Mouse (Mus musculus): ENCODE data around the gene Trim23. TPM values are rescaled to one million over a fixed set of nuclear protein-coding genes. Genes with fewer than 3 reads are reported as not detected.
"Not testable (repeated sequence)": the region's sequence is repeated elsewhere in the genome, so short reads cannot be mapped to it uniquely, and the experiment has no call there.

Gene Trim23
- polyA plus RNA-seq (2017; shearing (Covaris generic)) = 10 to 100 TPM; 19.4 to 25.5 TPM

GRCm38 (mm10) chr13:104178650-104179121 is at the start of gene Trim23:
Gene Trim23, plus strand, starts transcription at chr13:104178797.
- peak; percentile 95 for ATAC-seq

GRCm38 (mm10) chr13:104132561-104132960 is 46.0 kb upstream of the Trim23 start:
- ATAC-seq = no peak

DNA sequence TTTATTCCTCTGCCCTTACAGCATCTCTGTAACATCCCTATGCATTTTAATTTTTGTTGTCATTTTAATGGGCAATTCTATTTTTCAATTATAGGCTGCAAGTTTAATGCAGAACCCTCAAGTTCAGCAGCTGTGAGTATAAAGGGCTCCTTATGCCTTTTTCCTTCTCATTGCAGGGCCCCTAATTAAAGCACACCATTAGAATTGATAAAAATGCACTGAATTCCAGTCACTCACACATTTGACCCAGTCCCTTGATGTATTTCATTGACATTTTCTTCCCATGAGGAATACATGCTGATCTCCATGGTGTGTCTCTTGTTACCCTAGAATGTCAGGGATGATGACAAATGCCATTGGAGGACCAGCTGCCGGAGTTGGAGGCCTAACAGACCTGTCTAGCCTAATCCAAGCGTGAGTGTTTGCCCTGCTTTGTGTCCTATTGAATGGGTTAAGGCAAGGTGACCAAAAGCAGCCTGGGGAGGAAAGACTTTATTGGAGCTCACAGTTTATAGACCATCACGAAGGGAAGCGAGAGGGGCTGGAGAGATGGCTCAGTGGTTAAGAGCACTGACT is 44.0 kb upstream of the Trim23 start:
- no peak for ATAC-seq

DNA sequence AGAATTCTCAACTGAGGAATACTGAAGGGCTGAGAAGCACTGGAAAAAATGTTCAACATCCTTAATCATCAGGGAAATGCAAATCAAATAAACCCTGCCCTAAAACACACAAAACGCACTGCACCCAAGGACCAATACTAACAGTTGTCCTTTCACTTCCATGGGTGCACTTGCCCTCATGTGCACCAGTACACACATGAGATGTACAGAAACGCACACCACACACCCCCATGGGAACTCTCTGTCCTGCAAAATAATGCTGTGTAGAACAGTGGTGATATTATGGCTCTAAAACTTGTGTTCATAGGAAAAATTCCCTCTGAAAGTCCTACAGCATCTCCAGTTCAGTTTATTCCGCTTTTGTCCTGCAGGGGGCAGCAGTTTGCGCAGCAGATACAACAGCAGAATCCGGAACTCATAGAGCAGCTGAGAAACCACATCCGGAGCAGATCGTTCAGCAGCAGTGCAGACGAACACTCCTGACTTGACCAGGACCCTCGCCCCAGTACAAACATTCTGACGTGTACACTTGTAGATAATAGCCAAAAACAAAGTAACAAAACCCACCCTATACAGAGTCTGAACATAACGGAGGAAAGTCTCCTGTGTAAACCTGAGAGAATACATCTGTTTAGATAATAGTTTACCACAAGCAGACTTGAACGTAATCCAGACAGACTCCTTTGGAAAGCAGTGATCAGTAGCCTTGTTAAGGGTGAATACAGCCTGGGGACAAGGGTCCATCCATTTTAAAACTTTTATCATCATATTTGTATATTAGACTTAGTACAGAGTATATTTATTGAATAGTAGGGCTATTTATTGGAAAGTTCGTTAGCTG is 39.0 kb upstream of the Trim23 start:
- peak; percentile 96 for ATAC-seq

- ATAC-seq = no peak
These were observed 33.7 kb upstream of the Trim23 start for GRCm38 (mm10) chr13:104144871-104145270.

DNA sequence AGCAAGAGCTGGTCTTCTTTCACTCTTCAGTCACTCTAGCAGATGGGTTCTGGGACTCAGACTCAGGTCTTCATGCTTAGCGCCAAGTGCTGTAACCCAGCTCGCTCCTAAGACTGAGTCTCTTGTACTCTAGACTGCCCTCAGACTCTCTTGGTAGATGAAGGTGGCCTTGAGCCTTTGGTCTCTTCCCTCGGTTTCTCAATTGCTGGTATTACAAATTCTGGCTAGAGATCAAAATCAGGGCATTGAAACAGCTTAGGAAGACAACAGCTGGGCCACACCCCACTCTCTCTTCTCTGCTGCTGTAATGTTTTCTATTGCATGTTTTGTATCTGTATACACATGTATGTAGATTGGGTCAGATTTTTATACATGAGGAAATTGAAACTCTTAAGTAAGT is 33.0 kb upstream of the Trim23 start:
- no peak for ATAC-seq

GRCm38 (mm10) chr13:104154180-104154579 is 24.4 kb upstream of the Trim23 start:
- ATAC-seq = no peak

DNA sequence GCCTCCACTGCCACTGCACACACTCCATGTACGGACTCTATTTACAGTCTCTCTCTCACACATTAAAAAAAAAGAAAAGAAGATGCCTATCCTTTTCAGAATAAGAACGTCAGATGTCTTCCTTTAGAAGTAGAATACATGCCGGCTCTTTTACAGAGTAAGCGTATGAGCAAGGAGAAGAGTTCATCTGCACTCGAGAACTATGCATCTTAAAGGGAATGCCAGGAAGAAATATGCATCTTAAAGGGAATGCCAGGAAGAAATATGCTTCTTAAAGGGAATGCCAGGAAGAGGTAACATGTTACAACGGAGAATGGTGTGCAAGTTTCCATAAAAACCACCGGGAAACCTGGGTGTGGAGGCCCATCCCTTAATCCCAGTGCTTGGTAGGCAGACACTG is 23.5 kb upstream of the Trim23 start:
- no peak for ATAC-seq

DNA sequence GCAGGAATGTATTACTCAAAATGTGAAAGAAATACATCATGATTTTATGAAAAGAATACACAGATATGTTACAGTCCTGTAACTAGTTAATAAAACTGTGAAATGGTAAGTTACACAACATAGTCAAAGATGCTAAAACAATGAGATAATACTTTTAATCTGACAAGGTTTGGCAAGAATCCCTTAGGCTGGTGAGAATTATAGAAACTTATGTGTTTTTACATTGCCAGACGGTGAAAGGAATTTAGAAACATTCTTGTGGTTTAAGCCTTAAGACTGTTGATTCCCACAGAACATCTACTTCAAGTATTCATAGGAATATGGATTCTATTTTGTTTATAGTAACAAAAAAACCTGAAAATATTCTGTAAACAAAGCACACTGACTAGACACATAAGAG is 22.9 kb upstream of the Trim23 start:
- no peak for ATAC-seq

DNA sequence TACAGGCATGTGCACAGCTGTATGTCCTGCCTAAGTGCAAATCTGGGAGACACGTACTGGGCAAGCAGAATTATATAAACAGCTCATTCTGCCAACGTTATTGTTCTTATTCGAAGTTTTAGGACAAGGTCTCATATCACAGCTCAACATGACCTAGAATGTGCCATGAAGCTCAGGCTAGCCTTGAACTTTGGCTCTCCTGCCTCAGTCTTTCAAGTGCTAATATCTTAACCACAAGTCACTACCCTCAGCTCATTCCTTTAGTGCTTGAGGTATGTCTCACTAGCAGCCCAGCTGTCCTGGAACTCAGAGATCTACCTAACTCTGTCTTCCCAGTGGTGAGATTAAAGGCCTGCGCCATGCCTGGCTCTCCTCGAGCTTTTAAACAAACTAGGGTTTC is 6.9 kb upstream of the Trim23 start:
- no peak for ATAC-seq

DNA sequence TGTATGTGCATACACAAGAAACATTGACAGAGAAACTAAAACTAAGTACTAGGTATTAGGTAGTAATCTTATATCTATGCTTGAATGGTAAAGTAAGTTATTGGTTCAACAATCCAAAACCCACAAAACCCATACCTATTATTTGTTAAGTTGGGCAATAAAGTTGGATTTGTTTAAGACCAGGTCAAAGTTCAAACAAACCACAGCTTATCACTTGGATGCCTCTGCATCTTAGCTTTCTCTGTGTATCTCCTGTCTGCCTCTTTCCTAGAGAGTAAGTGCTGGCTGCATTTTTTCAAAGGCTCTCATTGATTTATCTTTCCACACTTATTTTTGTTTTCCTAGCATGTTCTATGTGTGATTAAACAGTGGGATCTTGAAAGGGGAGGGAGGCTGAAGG is 6.1 kb upstream of the Trim23 start:
- no peak for ATAC-seq

DNA sequence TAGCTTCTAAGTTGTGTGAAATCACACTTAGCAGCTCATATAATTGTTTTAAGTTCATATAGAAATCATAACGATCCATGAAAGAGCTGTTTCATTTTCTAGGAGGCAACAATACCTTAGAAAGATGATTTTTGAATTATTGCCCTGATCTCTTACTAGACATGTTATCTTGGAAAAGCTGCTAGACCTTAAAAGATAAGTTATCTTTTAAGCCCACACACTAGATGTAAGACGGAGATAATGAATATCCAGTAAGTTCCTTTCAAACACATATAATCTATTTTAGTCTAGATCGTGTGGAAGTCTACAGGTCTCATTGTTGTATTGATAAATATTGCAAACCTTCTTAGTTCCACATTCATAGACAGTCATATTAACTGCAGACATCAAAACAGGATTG is 1.7 kb upstream of the Trim23 start:
- no peak for ATAC-seq

- peak; percentile 74 for ATAC-seq
These were observed 574 bp upstream of the Trim23 start, which contains the start of gene Trappc13 for GRCm38 (mm10) chr13:104177796-104178649. Gene Trappc13, minus strand, starts transcription at chr13:104178469.

DNA sequence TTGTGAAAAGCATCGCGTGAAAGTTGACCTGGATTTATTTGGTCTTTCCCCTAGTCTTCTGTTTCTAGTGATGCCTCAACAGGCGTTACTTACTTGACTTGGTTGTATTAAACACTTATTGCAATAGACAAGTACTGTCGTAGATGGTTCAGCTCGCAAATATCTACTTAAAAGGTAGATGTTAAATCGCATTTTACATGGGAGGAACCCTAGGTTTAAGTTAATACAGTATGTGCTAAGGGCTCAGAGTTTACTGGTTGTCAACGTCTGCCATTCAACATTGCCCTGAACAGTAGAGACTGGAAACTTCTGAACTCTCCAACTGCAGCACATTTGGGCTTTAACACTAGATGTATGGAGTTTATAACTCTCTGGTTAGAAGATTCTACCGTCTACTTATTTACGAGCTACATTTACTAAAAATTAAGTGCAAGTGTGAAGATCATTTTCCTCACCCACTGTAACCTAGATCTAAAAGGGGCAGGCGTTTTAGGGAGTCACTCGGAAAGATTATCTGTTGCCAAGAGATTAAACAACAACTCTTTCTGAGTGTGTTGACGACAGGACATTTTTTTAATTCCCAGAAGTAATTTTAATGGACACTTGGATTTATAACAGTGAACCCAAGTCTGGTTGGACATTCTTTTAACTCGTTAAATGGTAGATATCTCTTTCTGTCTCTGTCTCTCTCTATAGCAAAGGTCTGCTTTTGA is 735 bp downstream of the Trim23 start:
- ATAC-seq = no peak

DNA sequence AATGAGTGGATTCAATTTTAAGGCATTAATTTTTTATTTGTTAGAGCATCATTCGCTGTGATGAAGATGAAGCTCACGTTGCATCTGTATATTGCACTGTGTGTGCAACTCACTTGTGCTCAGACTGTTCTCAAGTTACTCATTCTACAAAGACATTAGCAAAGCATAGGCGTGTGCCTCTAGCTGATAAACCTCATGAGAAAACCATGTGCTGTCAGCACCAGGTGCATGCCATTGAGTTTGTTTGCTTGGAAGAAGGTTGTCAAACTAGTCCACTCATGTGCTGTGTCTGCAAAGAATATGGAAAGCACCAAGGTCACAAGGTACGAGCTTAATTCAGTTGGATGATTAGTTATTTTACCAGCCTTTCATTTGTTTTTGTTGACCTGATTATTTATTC is 8.8 kb downstream of the Trim23 start:
- no peak for ATAC-seq

GRCm38 (mm10) chr13:104195891-104196290 is 17.3 kb downstream of the Trim23 start:
- not testable (repeated sequence) for ATAC-seq

- ATAC-seq = no peak
These were observed 25.7 kb downstream of the Trim23 start for GRCm38 (mm10) chr13:104204313-104204712.

- ATAC-seq = no peak
These were observed 48.9 kb downstream of the Trim23 start for GRCm38 (mm10) chr13:104227478-104227877.

GRCm38 (mm10) chr13:104228384-104229066 is 49.9 kb downstream of the Trim23 start, which contains the start of the genes Cenpk and Ppwd1:
Gene Cenpk, plus strand, starts transcription at chr13:104228611.
Gene Ppwd1, minus strand, starts transcription at chr13:104228843.
- ATAC-seq = peak; percentile 95

DNA sequence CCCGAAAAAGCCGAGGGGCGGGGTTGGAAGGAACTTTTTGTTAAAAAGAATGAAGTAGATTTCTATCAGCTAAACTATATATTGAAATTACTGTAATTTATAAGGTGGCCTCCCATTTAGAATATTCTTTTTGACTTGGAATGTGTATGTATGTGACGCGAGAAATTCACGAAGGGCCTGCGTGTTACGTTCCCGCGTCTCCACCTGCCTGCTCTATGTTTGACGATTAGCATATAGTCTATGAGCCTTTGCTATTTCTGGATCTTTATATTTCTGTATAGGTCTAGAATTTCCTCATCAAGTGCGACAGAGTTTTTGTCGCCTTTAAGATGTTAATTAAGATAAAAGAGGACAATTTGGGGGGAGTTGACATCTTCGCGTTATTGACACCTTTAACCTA is 50.6 kb downstream of the Trim23 start:
- ATAC-seq = no peak

Data from CD4-positive, CD25-positive, alpha-beta regulatory T cell, adult 4 months (primary cell).